Mouse (Mus musculus) kidney, postnatal 4 days (tissue): ENCODE results near the gene Lyl1.
A peak's percentile ranks its signal among the peaks of the same experiment; 100 is the strongest.

Source experiments
- DNase-seq, 2 experiments: peaks; one replicate each; pipeline ENCODE4 v3.0.0; 2021; ENCODE audit warnings: mixed read lengths in 2 of 2

Gene Lyl1

DNA sequence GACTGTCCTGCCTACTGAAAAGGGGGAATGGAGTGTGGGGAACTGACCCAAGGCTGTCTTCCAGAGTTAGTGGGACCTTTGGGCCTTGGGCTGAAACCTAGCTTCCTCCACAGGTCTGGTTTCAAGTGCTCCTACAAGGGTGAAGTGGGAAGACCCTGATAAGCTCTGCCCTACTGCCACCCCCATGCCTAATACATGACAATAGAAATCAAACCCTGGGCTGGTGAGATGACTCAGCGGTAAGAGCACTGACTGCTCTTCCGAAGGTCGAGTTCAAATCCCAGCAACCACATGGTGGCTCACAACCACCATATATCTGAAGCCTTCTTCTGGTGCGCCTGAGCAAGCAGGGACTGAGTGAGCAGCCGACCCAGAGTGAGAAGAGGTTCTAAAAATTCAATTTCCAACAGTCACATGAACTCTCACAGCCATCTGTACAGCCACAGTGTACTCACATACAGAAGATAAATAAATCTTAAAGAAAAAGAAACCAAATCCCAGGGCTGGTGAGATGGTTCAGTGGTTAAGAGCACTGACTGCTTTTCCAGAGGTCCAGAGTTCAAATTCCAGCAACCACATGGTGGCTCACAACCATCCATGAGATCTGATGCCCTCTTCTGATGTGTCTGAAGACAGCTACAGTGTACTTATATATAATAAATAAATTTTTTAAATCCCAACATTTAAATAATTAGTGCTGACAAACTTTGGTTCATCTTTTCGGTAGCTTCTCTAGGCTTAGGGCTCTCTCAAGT, 32.3 kb upstream of the Lyl1 start:
- no peak for DNase-seq

- peak; percentile 15 to 30 for DNase-seq
Observed at GRCm38 (mm10) chr8:84670295-84671006, 30.8 kb upstream of the Lyl1 start.

DNA sequence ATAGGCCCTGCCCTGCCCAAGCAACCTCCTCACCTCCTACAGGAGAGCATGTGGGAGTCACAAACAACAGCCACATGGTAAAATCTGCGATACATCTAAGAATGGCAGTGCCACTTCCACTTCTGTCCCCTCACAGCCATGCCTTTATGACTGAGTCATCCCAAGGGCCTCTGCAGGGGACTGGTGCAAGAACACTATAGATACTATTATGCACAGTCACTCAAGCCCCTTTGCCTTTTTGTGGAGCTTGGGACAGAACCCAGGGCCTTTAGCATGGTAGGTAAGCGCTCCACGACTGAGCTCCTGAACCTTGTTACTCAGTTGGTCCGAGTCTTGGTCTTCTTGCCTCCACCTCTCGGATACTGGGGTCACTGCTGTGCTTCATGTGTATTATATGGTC, 24.0 kb upstream of the Lyl1 start:
- DNase-seq = no peak

DNA sequence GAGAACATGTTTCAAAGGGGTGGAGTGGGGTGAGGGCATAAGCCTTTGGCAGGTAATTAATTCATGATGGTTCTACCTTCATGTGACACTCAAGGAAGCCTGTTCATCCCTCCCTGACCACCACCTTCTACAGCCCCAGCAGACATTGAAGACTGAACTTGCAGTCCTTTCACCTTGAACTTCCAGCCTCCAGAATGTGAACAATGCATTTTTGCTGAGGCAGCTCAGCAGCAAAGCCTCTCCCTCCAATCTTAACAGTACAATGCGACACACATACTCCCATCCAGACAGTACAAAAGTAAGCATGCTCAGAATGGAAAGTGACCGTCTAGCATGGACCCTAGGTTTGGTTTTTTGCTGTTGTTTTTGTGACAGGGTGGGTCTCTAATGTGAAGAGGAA, 19.8 kb upstream of the Lyl1 start:
- no peak for DNase-seq

- DNase-seq = no peak
Observed at GRCm38 (mm10) chr8:84682257-84682656, 19.0 kb upstream of the Lyl1 start.

- no peak for DNase-seq
Observed at GRCm38 (mm10) chr8:84684537-84684936, 16.7 kb upstream of the Lyl1 start.

GRCm38 (mm10) chr8:84686191-84687002, 14.9 kb upstream of the Lyl1 start, which contains the start of gene Trmt1:
TSS of gene Trmt1 (plus strand) at chr8:84686307.
- peak; percentile 52 to 67 for DNase-seq

GRCm38 (mm10) chr8:84687003-84687704, 14.1 kb upstream of the Lyl1 start:
- DNase-seq = peak; percentile 60 to 74

DNA sequence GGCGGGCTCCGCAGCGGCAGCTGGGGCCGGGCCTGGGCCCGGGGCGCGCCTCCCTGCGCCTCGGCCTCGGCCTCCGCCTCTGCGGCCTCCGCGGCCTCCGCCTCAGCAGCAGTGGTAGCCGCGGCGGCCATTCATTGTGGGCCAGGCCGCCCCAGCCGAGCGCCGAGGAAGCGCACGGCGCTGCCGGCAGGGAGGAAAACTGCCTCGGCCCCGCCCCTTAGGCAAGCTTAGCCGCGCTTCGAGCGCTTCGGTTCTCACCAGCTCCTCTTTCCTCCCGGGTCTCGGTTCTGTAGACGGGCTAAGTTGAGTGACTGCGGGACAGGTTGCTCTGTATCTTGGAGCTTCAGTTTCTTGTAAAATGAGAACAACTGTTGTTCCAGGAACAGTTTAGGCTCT, 13.6 kb upstream of the Lyl1 start, which contains the start of gene Nacc1:
Gene Nacc1 (minus strand): TSS at position 158 of the 396 bp plus-strand sequence.
- DNase-seq = peak; percentile 93 to 96

DNA sequence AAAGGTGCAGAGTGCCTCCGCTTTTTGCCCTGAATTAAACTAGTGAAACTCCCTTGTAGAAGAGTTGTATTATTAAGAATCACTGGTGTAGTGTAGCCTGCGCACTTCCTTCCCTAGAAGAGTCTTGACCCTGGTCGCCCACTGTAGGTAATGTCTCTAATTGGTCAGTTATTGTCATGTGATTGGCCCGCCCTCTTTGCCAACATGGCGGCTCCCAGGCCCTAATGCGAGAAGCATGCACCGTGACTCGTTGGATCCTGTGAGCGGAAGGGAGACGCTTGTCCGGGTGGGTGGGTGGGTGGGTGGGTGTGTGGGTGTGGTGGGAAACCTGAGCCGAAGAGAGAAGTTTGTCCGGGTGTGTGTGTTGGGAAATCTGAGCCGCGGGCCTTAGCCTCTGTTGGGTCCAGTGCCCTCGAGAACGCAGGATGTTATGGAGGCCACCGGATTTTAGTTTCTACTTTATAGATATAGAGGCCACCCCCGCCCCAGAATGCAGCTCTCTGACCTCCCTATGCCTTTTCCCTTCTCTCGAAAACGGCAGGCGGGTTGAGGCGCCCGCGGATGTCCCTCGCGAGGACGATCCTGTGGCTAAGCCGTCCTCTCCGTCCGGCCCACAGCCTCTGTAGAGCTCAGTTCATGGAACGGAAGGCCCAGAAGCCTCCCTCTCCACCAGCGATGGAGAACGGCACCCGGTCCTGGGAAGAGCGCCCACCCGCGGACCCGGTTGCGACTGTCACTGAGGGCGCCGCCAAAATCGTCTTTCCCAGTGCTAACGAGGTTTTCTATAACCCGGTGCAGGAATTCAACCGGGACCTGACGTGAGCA, 12.0 kb upstream of the Lyl1 start:
- DNase-seq = peak; percentile 88 to 92

DNA sequence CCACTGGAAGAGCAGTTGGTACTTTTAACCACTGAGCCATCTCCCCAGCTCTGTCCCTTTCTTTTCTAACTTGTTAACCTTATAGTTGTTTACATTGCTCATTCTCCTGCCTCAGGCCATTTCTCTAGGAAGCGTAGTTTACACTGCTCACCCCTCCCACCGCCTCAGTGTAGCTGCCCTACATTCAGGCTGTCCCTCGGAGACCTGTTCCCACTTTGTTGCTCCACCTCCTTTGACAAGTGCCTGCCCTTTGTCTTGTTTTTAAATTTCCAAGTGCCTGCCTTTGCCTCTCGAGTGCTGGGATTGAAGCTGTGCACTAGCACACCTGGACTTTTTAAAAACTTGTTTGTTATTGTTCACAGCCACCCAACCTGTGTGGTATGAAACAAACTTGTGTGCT, 7.9 kb upstream of the Lyl1 start:
- no peak for DNase-seq

DNA sequence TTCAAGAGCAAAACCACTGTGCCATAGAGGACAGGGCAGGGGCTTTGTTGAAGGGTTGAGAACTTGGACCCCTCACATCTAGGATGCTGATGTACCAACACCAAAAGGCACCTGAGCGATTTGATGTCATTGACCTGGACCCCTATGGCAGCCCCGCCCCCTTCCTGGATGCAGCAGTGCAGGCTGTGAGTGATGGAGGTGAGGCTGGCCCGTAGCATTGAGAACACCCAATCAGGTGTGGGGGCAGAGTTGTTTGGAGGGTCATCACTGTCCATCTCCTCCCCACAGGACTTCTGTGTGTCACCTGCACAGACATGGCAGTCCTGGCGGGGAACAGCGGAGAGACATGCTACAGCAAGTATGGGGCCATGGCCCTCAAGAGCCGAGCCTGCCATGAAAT, 6.1 kb upstream of the Lyl1 start:
- DNase-seq = no peak

DNA sequence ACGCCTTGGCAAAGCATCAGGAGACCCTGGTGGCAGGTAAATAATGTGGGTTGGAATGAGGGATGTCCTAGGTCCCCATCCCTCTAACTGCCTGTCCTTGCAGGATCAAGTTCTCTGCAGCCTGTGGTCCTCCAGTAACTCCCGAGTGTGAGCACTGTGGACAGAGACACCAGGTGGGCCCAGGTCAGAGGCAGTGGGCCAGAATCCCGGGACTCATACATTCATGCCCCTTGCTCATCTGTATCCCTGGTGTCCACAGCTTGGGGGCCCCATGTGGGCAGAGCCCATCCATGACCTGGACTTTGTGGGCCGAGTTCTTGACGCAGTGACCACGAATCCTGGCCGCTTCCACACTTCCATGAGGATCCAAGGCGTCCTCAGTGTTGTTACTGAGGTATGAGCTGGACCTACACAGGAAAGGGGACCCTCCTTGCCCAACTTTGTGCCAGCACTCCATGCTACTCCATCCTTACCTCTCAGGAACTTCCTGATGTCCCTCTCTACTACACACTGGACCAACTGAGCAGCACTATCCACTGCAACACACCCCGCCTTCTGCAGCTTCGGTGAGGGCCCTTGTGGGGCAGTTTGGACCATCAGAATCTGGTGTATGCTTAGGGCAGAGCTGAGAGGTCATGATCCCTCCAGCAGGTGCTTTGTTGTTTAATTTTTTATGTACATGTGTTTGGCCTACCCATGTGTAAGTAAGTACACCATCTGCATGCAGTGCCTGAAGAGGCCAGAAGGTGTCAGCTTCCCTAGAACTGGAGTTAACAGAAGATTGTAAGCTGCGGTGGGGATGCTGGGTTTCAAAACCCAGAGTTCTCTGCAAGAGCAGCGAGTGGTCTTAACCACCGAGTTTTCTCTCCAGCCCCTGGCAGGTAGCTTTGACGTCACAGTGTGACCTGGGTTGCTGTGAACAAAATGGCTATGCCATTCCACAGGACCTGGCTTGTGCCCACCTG, 3.8 kb upstream of the Lyl1 start:
- DNase-seq = peak; percentile 76 to 78

GRCm38 (mm10) chr8:84698288-84698687, 3.0 kb upstream of the Lyl1 start:
- DNase-seq = no peak

DNA sequence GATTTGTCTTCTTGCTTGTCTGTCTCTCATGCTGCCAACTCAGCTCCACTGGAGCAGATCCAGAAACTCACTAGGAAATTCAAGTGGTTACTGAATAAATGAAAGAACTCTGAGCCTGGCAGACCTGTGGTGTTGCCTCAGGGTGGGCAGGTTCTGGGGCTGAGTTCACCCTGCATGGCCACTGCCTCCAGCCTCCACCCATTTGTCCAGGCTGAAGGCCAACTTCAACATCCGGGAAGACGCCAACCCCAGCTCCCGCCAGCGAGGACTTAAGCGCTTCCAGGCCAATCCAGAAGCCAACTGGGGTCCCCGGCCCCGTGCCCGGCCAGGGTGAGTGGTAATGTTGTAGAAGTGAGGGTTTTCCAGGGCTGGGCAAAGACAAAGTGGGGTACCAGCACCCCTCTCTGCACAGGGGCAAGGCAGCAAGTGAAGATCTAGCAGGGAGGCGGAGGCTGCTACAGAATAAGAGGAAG, 2.3 kb upstream of the Lyl1 start:
- peak; percentile 47 to 63 for DNase-seq

DNA sequence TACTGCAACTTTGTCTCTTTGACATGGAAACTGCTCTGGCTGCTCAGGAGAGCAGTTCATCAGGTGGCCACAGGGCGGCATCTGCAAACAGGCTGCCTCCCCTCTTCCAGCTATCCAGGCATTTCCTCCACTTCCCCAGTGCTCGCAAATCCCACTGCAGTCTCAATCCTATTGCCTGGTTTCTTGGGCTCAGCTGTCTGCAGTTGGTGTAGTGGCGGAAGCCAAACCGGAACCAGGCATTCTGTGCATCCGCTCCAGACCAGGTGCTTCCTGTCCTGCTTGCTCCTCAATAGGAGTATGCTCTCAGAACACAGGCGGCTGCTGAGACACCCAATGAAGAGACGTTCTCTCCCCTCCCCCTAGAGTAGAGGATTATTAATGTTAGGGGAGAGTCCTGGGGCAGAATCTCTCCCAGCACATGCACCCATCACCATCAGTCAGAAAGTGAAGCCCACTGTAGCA, 1.4 kb upstream of the Lyl1 start:
- DNase-seq = peak; percentile 77 to 85

DNA sequence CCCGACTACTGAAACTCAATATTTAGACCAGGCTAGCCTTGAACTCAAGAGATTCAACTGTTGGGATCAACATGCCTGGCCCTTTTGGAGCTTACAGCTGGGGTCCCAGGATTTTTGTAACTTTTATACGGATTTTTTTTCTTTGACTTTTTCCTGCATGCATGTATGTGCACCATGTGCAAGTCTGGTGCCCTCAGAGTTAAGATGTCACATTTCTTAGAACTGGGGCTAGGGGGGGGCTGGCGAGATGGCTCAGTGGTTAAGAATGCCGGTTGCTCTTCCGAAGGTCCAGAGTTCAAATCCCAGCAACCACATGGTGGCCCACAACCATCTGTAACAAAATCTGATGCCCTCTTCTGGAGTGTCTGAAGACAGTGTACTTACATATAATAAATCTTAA, 731 bp upstream of the Lyl1 start:
- DNase-seq = no peak

DNA sequence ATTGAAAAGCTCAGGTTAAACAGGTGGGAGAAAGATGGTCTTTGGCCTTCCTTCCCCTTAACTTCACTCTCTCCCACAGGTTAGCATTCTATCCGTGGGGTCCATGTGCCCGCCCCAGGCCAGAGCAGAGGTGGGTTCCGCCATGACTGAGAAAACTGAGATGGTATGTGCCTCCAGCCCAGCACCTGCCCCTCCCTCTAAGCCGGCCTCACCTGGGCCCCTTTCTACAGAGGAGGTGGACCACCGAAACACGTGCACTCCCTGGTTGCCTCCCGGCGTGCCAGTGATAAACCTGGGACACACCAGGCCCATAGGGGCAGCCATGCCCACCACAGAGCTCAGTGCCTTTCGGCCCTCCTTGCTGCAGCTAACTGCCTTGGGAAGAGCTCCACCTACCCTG, 1.3 kb downstream of the Lyl1 start:
- DNase-seq = no peak

DNA sequence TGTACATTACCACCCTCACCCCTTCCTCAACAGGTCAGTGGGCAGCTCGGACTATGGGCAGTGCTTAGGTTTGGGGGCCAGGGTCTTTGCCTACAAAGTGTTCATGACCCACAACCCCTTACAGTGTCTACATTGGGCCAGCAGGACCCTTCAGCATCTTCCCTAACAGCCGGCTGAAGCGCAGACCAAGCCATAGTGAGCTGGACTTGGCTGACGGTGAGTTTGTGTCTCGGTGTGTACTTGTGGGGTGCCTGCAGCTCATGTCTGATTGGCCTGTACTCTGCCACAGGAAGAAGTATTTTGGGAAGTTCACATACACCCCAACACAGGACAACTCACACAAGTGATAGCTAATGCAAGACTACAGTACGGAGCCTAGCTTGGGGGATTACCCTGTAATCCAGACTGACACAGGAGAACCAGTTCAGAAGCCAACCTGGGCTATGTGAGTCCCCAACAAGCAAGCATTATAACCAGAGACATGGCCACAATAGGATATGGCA, 1.8 kb downstream of the Lyl1 start:
- no peak for DNase-seq
